Mouse (Mus musculus): ENCODE data around the gene Acap1.

GRCm38 (mm10) chr11:69878399-69878798 is 16.9 kb downstream of the Acap1 start:
- no peak for TF ChIP-seq CTCF (IDR thresholded peaks at IDR 0.05; ENCODE audit: control insufficient read depth, insufficient read depth, low read length)
- no peak for TF ChIP-seq POLR2A (IDR thresholded peaks at IDR 0.05; ENCODE audit: borderline replicate concordance, control insufficient read depth, low read depth, low read length)

Measured in bone marrow, adult 2 months (tissue).